In genomic region chr1:82188549-82189231, GRCm38 (mm10) we compare ENCODE assay signal across 22 mouse cellular contexts. TPM values are rescaled to one million over a fixed set of nuclear protein-coding genes. Genes with fewer than 3 reads are reported as not detected.
"Had no signal": no experiment of that assay in that cellular context is flagged by ENCODE, and none has a peak within 500 bp of the region (broad histone marks: within the 10 kb centered on the region; RNA-seq: fewer than 3 reads in every experiment).

No protein-coding gene starts in this region.

- H3K4me1 ChIP-seq: liver, embryonic 12.5 days; liver, embryonic 15.5 days; neural tube, embryonic 12.5 days had no signal

- H3K9ac ChIP-seq: limb, embryonic 12.5 days; limb, embryonic 15.5 days; liver, embryonic 12.5 days; liver, embryonic 15.5 days; neural tube, embryonic 12.5 days had no signal

- DNase-seq: lung, adult 2 months; midbrain, embryonic 14.5 days; thymus, adult 18-20 months; thymus, postnatal 36 days had no signal

- H3K4me3 ChIP-seq: layer of hippocampus, adult 2 months; limb, embryonic 12.5 days; limb, embryonic 15.5 days; liver, embryonic 12.5 days; liver, embryonic 15.5 days; neural tube, embryonic 12.5 days had no signal

- H3K9me3 ChIP-seq: limb, embryonic 12.5 days; limb, embryonic 15.5 days; liver, embryonic 12.5 days; liver, embryonic 15.5 days; neural tube, embryonic 12.5 days had no signal

- H3K4me2 ChIP-seq: limb, embryonic 12.5 days; limb, embryonic 15.5 days; liver, embryonic 12.5 days; liver, embryonic 15.5 days; midbrain, embryonic 11.5 days; neural tube, embryonic 12.5 days had no signal

- ATAC-seq: liver, embryonic 12.5 days had no signal

- H3K36me3 ChIP-seq: limb, embryonic 12.5 days; limb, embryonic 15.5 days; liver, embryonic 12.5 days; liver, embryonic 15.5 days; neural tube, embryonic 12.5 days had no signal

- H3K27ac ChIP-seq: kidney, postnatal 0 days; layer of hippocampus, adult 2 months; limb, embryonic 12.5 days; limb, embryonic 15.5 days; liver, embryonic 12.5 days; liver, embryonic 15.5 days; neural tube, embryonic 12.5 days had no signal

- H3K27me3 ChIP-seq: limb, embryonic 12.5 days; limb, embryonic 15.5 days; liver, embryonic 12.5 days; liver, embryonic 15.5 days had no signal

RNA-seq across cellular contexts. Expression of gene Gm9747, which starts 44.2 kb away (rescaled TPM):
- total RNA-seq: layer of hippocampus, adult 2 months; layer of hippocampus, postnatal 25 days; left cerebral cortex, adult 18-20 months; left cerebral cortex, postnatal 25 days; megakaryocyte progenitor cell, adult 5-6 weeks; megakaryocyte-erythroid progenitor cell, adult 5-6 weeks; midbrain, postnatal 0 days had no signal
- polyA plus RNA-seq: large intestine, adult 2 months; small intestine, adult 2 months; spleen, adult 2 months; testis, adult 2 months had no signal
